Mouse (Mus musculus) cortical plate, adult 2 months (tissue): Measurements from ENCODE around the gene Ostf1.

Source experiments
- CTCF ChIP-seq: fragments of 200-500 bp; IDR thresholded peaks from 2 replicates; pipeline ENCODE4 v1.5.1; 2011; ENCODE audit warnings: mild to moderate bottlenecking, control low read depth, low read length; ENCODE audit not compliant: insufficient read depth; ENCODE audit errors: extremely low read depth
- POLR2A ChIP-seq: fragments of 200-500 bp; IDR thresholded peaks from 2 replicates; pipeline ENCODE4 v1.6.1; 2011; ENCODE audit warnings: mild to moderate bottlenecking, low read length, control low read depth; ENCODE audit not compliant: insufficient read depth; ENCODE audit errors: extremely low read depth

DNA sequence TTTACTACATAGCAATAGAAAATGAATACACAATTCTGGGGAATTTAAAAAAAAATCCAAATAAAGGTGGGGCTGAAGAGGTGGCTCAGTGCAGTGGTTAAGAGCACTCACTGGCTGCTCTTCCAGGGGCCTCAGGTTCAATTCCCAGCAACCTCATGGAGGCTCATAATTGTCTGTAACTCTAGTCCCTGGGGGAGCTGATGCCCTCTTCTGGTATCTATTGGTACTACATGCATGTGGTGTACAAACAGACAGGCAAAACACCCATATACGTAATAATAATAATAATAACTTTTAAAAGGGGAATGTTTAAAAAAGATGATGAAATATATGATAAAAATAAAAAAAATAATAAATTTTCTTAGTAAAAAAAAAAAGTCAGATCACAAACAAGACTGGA is 43.4 kb downstream of the Ostf1 start:
- no peak for TF ChIP-seq CTCF
- TF ChIP-seq POLR2A: no peak
